Mouse (Mus musculus): Measurements from ENCODE around the gene Mef2d. TPM values are rescaled to one million over a fixed set of nuclear protein-coding genes. Genes with fewer than 3 reads are reported as not detected.

Mef2d gene
- polyA plus RNA-seq, 1 experiment from 2014 or later: 21.5 TPM

GRCm38 (mm10) chr3:88216116-88216515 is 73.9 kb downstream of the Mef2d start:
- whole genome bisulfite sequencing: 5% methylated on average over 6 of the region's 6 CpGs
- H3K4me2 ChIP-seq: no peak overlapping the region
- H3K27ac ChIP-seq: no peak overlapping the region
- ATAC-seq (replicated peaks; ENCODE audit: low FRiP score): no peak
- H3K4me3 ChIP-seq (replicated peaks): 0 out of 2 replicates have a peak overlapping the region, but pooled peaks have one; percentile 29
- no peaks in the 10 kb centered on the region for H3K36me3 ChIP-seq
- H3K27me3 ChIP-seq: peaks cover 97% of the 10 kb centered on the region
- H3K4me1 ChIP-seq: peaks cover 19% of the 10 kb centered on the region
- no peak overlapping the region for H3K9ac ChIP-seq
- H3K9me3 ChIP-seq (replicated peaks): no peaks in the 10 kb centered on the region

- 7% methylated on average over 7 of the region's 7 CpGs for WGBS
- no peaks in the 10 kb centered on the region for H3K9me3 ChIP-seq (replicated peaks)
- H3K36me3 ChIP-seq: no peaks in the 10 kb centered on the region
- no peak for ATAC-seq (replicated peaks; ENCODE audit: low FRiP score)
- H3K4me2 ChIP-seq: no peak overlapping the region
- H3K27me3 ChIP-seq: peaks cover 97% of the 10 kb centered on the region
- H3K4me1 ChIP-seq: peaks cover 19% of the 10 kb centered on the region
- H3K4me3 ChIP-seq (replicated peaks): no peak overlapping the region
- no peak overlapping the region for H3K9ac ChIP-seq
- no peak overlapping the region for H3K27ac ChIP-seq
Observed at GRCm38 (mm10) chr3:88216534-88217326, 74.6 kb downstream of the Mef2d start.

GRCm38 (mm10) chr3:88217679-88218078 is 75.5 kb downstream of the Mef2d start:
- 42% methylated on average over 1 of the region's 2 CpGs for WGBS
- no peak overlapping the region for H3K9ac ChIP-seq
- no peak for ATAC-seq (replicated peaks; ENCODE audit: low FRiP score)

GRCm38 (mm10) chr3:88219940-88220339 is 77.8 kb downstream of the Mef2d start:
- Histone ChIP-seq H3K4me3 (replicated peaks) (no peak overlapping the region), H3K27me3 (peaks cover 94% of the 10 kb centered on the region), H3K4me2 (no peak overlapping the region), H3K36me3 (no peaks in the 10 kb centered on the region), H3K4me1 (peaks cover 12% of the 10 kb centered on the region), H3K27ac (no peak overlapping the region), H3K9me3 (replicated peaks) (no peaks in the 10 kb centered on the region), H3K9ac (no peak overlapping the region)
- no peak for ATAC-seq (replicated peaks; ENCODE audit: low FRiP score)
- 13% methylated on average over 9 of the region's 9 CpGs for WGBS

More at GRCm38 (mm10) chr3:88217679-88218078, 75.5 kb downstream of the Mef2d start:
- Histone ChIP-seq H3K4me3 (replicated peaks) (no peak overlapping the region), H3K27me3 (peaks cover 96% of the 10 kb centered on the region), H3K9me3 (replicated peaks) (no peaks in the 10 kb centered on the region), H3K4me2 (no peak overlapping the region), H3K4me1 (peaks cover 19% of the 10 kb centered on the region), H3K36me3 (no peaks in the 10 kb centered on the region), H3K27ac (no peak overlapping the region)

GRCm38 (mm10) chr3:88220842-88221241 is 78.7 kb downstream of the Mef2d start:
- no peak overlapping the region for H3K4me2 ChIP-seq
- H3K4me1 ChIP-seq: peaks cover 3% of the 10 kb centered on the region; the same call in 1 of the 2 replicates
- WGBS: under 1% methylated on average over 6 of the region's 6 CpGs

More at GRCm38 (mm10) chr3:88220842-88221241, 78.7 kb downstream of the Mef2d start:
- Histone ChIP-seq H3K9ac (no peak overlapping the region), H3K4me3 (replicated peaks) (no peak overlapping the region), H3K27me3 (peaks cover 90% of the 10 kb centered on the region), H3K9me3 (replicated peaks) (no peaks in the 10 kb centered on the region), H3K36me3 (no peaks in the 10 kb centered on the region), H3K27ac (no peak overlapping the region)
- ATAC-seq (replicated peaks; ENCODE audit: low FRiP score): peak; percentile 70

Small RNA genes lying within 50 kb of the gene (microRNA-seq; reads per million reads assigned to microRNA genes)
- gene Gm25641 (not detected), gene Mir3093 (not detected), gene Mir9-1 (not detected)

Other genes starting within 250 kb of the Mef2d start
- gene Hdgf, start 236.1 kb upstream of the Mef2d start, polyA plus RNA-seq (2015; fragmentation: Nextera tagmentation; extraction: Ambion mirVana): 221 and 234 TPM in 2 replicates
- gene Mrpl24, start 222.9 kb upstream of the Mef2d start, polyA plus RNA-seq (2015; fragmentation: Nextera tagmentation; extraction: Ambion mirVana): 85.4 TPM in 2 replicates
- 62.5 and 64.3 TPM in 2 replicates for gene Isg20l2, start 212.1 kb upstream of the Mef2d start, polyA plus RNA-seq (2015; fragmentation: Nextera tagmentation; extraction: Ambion mirVana)
- 17.7 and 23.0 TPM in 2 replicates for gene Rrnad1, start 211.7 kb upstream of the Mef2d start, polyA plus RNA-seq (2015; fragmentation: Nextera tagmentation; extraction: Ambion mirVana)
- gene Crabp2, start 193.7 kb upstream of the Mef2d start, polyA plus RNA-seq (2015; fragmentation: Nextera tagmentation; extraction: Ambion mirVana): 81.1 and 82.3 TPM in 2 replicates
- 31.1 and 34.6 TPM in 2 replicates for gene Nes, start 171.3 kb upstream of the Mef2d start, polyA plus RNA-seq (2015; fragmentation: Nextera tagmentation; extraction: Ambion mirVana)
- 0.17 and 0.33 TPM in 2 replicates for gene Bcan, start 142.1 kb upstream of the Mef2d start, polyA plus RNA-seq (2015; fragmentation: Nextera tagmentation; extraction: Ambion mirVana)
- gene Hapln2, start 114.8 kb upstream of the Mef2d start, polyA plus RNA-seq (2015; fragmentation: Nextera tagmentation; extraction: Ambion mirVana): 0.12 and 0.23 TPM in 2 replicates
- 38.2 and 45.4 TPM in 2 replicates for gene Gpatch4, start 99.3 kb upstream of the Mef2d start, polyA plus RNA-seq (2015; fragmentation: Nextera tagmentation; extraction: Ambion mirVana)
- 164 and 174 TPM in 2 replicates for gene Naxe, start 83.9 kb upstream of the Mef2d start, polyA plus RNA-seq (2015; fragmentation: Nextera tagmentation; extraction: Ambion mirVana)
- gene Ttc24, start 64.1 kb upstream of the Mef2d start, polyA plus RNA-seq (2015; fragmentation: Nextera tagmentation; extraction: Ambion mirVana): not detected in 2 replicates
- 18.5 and 22.1 TPM in 2 replicates for gene Iqgap3, start 60.4 kb upstream of the Mef2d start, polyA plus RNA-seq (2015; fragmentation: Nextera tagmentation; extraction: Ambion mirVana)
- gene Rhbg, start 112.3 kb downstream of the Mef2d start, polyA plus RNA-seq (2015; fragmentation: Nextera tagmentation; extraction: Ambion mirVana): 6.5 and 6.6 TPM in 2 replicates
- 2.5 and 2.9 TPM in 2 replicates for gene Gm38392, start 144.8 kb downstream of the Mef2d start, polyA plus RNA-seq (2015; fragmentation: Nextera tagmentation; extraction: Ambion mirVana)
- gene Tsacc, start 154.6 kb downstream of the Mef2d start, polyA plus RNA-seq (2015; fragmentation: Nextera tagmentation; extraction: Ambion mirVana): 12.9 and 15.6 TPM in 2 replicates
- gene Cct3, start 154.7 kb downstream of the Mef2d start, polyA plus RNA-seq (2015; fragmentation: Nextera tagmentation; extraction: Ambion mirVana): 587 and 599 TPM in 2 replicates
- 226 and 234 TPM in 2 replicates for gene Glmp, start 182.7 kb downstream of the Mef2d start, polyA plus RNA-seq (2015; fragmentation: Nextera tagmentation; extraction: Ambion mirVana)
- 5.2 and 6.6 TPM in 2 replicates for gene Tmem79, start 193.8 kb downstream of the Mef2d start, polyA plus RNA-seq (2015; fragmentation: Nextera tagmentation; extraction: Ambion mirVana)
- gene Smg5, start 193.9 kb downstream of the Mef2d start, polyA plus RNA-seq (2015; fragmentation: Nextera tagmentation; extraction: Ambion mirVana): 56.3 and 63.1 TPM in 2 replicates
- gene Paqr6, start 222.2 kb downstream of the Mef2d start, polyA plus RNA-seq (2015; fragmentation: Nextera tagmentation; extraction: Ambion mirVana): 11.9 and 14.5 TPM in 2 replicates
- 0.39 and 0.48 TPM in 2 replicates for gene Bglap3, start 230.4 kb downstream of the Mef2d start, polyA plus RNA-seq (2015; fragmentation: Nextera tagmentation; extraction: Ambion mirVana)
- 3.4 TPM in 1 of 2 replicates, not detected in the other for gene Bglap2, start 236.3 kb downstream of the Mef2d start, polyA plus RNA-seq (2015; fragmentation: Nextera tagmentation; extraction: Ambion mirVana)
- 5.6 TPM in 1 of 2 replicates, not detected in the other for gene Bglap, start 242.1 kb downstream of the Mef2d start, polyA plus RNA-seq (2015; fragmentation: Nextera tagmentation; extraction: Ambion mirVana)